Mouse (Mus musculus): ENCODE results near the gene Zfp692.

Zfp692 gene

DNA sequence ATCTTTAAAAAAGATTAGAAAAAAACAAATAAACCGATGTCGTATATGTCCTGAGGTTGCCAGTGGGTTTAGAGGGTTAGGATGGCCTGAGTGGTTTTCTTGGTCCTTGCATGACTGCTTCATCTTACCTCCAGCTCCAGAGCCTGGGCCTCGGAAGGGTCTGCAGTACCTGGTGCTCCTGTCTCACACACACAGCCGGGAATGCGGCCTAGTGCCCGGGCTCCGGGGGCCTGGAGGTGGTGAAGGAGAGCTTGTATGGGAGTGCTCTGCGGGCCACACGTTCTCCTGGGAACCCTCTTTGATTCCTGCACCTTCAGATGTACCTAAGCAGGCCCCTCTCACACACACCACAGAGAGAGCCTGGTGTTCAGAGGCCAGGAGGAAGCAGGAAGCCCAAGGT is 1.8 kb downstream of the Zfp692 start:
- no peak for DNase-seq (ENCODE audit: low spot score in 2 of 2)

DNA sequence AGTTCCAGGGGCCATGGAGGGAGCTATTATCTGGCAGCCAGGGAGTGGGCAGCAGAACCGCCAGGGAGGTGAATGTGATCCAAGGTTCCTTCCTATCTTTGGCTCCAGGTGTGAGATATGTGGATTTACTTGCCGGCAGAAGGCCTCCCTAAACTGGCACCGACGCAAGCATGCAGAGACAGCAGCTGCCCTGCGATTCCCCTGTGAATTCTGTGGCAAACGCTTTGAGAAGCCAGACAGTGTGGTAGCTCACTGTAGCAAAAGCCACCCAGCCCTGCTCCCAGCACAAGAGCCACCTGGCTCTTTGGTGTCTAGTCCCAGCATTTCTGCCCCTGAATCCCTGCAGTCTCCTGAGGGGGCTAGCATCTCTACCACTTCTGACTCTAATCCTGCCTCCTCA is 7.2 kb downstream of the Zfp692 start:
- DNase-seq (ENCODE audit: low spot score in 2 of 2) = peak in 1 of 2 experiments; percentile 50

DNA sequence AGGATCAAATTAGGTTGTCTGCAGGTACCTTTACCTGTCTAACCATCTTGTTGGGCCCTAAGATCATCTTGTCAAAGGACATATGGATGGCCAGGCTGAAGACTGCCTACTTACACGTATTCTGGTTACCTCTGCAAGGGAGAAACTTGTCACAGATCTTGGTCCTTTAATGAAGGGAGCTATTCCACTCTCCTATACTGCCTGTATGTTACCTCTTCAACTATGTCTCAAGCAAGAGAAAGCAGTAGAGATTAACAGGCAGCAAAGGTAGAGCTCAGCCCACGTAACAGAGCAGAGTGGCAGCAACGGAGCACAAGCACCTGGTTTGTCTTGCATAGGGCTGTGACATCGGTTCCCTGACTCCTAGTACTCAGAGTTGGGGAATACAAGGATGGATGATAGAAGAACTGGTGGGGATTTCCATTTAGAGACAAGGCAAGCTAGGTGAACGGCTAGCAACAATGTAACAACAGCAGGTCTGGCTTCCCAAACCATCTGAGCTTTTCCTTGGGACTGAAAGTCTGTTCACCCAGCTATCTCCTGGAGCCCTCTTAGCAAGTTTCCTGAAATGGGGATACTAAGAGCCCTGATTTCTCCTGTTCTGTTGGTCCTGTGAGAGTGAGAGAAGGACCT is 8.8 kb downstream of the Zfp692 start:
- no peak for DNase-seq (ENCODE audit: low spot score in 2 of 2)

DNA sequence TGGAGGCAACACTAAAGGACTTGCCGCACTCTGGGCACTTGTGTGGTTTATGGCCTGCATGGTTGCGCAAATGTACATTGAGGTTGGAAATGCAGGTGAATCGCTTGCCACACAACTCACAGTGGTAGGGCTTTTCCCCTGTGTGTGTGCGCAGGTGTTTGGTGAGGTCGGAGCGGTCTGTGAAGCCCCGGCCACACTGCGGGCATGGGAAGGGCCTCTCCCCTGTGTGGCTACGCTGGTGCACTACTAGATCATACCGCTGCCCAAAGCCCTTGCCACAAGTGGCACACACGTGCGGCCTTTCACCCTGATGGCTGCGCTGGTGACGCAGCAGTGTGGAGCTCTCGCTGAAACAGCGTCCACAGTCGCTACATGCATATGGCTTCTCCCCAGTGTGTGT is 9.5 kb downstream of the Zfp692 start:
- DNase-seq (ENCODE audit: low spot score in 2 of 2) = no peak

DNA sequence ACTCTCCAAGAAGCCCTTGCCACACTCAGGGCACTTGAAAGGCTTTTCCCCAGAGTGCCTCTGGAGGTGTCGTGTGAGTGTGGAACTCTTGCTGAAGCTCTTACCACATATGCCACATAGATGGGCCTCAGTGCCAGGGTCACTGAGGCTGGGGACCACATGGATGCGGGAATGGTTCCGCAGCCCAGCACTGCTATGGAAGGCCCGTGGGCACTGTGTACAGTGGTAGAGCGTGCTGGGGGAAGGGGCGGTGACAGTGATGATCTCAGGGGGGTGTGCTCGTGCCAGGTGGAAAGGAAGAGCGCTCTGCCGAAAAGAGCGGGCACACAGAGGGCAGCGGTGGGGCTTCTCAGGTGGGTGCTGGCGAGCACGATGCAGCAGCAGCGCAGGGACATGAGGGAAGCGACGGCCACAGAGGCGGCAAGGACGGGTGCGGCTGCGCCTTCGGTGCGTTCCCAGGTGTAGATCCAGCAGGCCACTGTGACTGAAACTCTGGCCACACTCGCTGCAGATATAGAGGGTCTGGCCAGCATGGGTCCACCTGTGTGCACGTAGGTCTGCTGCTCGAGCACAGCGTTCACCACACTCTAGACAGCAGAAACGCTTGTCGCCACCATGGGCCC is 10.0 kb downstream of the Zfp692 start:
- DNase-seq (ENCODE audit: low spot score in 2 of 2) = no peak

DNA sequence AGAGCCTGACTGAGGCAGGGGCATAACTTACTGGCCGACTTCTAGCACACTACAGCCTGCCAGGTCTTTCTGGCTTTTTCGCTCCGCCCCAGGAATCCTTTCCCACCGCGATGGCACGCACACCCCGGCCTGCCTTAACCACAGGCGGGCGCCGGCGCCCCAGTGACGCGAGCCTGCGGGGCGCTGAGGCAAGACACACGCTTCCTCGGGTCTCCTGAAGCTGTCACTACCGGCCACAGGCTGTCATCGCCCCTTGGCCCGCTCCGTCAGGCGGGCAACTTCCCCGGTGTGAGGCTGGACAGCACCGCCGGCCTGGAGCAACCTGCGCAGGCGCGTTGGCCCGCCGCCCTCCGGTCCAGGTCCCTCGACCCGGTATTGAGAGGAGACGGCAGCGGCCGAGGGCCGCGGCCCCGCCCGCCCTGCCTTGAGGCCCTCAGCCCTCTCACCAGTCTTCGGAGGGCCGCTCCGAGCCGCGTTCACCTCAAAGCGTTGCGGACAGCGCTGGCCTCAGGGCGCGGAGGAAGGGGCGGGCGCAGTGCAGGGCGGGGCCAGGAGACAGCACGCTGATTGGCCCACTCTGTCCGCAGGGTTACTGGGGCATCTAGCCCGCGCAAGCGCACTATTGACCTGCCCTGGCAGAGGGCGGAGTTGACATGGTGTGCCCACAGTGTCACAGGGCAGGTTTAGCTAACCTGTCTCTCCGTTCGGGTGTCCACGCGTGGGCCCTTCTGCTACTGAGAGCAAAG is 16.1 kb downstream of the Zfp692 start:
- peak; percentile 90 to 96 for DNase-seq (ENCODE audit: low spot score in 2 of 2)

DNA sequence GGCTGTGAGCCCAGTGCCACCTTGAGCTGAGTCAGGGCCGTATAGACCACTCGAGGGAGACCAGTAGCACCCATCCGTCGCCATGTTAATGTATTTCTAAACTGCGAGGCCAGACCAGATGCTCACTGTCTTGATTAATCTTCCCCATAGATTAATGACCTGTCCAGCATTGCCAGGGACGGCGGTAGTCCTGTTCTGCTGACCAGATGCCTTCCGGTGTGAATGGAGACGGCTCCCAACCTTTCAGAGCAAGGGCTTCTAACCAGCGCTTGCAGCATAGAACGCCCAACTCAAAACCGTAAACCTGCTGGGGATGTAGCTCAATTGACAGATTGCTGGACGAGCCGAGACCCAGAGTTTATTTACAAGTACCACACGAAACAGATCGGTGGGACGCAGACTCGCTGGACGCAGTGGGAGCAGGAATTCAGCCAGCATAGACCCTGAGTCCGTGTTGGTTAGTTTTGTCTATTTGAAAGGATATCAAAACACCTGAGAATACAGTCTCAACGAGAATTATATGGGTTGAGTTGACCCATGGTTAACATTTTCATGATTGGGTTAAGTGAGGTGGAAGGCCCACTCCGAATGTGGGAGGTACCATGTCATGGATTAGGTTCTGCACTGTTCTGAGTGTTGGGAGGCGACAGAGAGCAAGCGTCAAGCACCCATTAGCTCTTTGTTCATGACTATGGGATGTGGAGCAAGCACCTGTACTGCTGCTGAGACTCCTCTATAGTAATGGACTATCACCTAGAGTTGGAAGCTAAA is 16.9 kb downstream of the Zfp692 start:
- DNase-seq (ENCODE audit: low spot score in 2 of 2) = no peak

DNA sequence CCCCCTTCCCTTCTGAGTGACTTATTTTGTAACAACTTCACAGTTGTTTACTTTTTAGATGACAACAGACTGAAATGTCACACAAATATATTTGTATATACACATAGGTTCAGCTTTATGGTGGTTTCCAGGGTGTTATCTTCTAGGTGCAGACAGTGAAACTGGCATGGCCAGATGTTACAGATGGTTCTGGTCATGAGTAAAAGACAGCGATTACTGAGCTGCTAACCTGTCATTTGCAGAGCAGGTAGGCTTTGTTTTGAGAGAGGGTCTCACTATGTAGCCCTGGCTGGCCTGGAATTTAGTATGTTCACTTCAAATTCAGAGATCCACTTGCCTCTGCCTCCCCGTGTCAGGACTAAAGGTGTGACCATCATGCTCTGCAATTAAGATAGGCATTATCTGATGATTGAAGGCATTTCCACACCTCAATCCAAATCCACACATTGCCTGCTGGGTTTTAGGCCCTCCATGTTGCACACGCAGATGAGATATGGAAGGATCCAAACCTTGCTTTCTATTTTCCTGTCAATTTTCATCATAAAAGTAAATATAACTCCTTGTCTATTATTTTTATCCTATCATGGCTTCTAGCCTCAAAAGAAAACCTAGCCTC is 17.9 kb downstream of the Zfp692 start:
- no peak for DNase-seq (ENCODE audit: low spot score in 2 of 2)

DNA sequence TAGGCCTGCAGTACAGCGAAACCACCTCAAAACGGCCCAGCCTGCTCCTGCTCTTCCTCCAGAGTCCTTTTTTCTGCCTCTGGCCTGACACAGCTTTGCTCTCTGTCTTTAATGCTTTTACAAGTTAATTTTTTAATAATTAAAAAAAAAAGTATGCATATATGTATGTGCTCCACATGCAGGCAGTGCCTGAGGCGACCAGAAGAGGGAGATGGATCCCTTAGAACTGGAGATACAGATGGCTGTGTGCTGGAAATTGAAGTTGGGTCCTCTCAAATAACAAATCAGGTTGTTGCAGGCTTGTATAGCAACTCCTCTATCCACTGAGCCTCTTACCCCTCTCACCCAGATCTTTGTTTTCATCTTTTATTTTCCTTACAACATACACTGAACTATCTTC is 19.9 kb downstream of the Zfp692 start:
- no peak for DNase-seq (ENCODE audit: low spot score in 2 of 2)

DNA sequence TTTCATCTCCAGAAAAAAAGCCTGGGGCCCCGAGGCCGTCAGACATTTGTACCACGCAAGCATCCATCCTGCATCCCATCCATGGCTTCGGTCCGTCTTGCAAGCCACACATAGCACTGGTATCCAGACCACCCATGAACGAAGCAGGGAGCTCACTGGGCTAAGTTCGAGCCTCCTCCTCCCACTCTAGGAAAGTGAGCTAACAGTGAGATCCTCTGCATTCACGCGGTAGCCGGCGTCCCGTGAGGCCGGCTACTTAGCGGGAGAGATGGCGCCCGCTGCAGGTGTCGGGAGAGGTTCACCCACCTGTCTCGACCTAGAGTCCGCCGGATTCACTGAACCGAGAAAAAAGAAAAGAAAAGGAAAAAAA is 23.0 kb downstream of the Zfp692 start:
- no peak for DNase-seq (ENCODE audit: low spot score in 2 of 2)

DNA sequence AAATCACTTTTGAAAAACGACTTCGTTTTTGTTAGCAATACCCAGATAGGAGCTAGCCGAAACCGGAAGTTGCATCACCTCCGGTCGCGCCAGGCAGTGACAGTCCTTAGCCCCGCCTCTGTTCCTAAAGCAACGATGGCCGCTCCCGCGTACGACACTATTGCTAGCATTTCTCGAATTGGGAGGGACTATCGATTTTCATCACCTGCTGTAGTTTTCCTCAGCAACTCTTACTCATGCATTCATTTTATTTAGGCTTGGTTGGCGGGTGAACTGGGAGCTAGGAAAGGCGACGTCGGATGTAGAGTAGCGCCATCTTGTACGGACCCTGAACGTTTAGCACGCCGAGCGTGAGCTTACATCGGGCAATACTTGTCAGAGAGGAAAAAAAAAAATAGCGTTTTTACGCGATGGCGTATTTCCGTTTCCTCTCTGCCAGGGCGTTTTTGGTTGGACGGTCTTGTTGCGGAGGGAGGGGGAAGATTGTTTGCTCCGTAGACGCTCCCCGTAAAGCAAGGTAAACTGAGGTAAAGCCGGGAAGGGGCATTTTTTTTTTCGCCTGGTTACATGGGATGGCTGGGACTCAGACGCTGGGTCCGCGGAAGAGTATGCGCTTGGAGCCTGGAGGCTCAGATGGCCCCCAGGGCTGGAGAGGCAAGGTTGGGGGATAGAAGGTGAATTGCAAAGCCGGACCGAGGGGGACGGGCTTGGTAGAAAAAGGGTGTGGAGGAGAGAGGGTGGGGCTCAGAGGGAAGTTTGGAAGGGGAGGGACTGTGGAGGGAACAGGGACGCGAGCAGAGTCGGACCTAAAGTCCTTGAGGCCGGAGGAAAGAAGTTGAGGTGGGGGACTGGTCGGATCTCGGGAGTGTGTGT is 23.6 kb downstream of the Zfp692 start, which contains the start of the genes Zfp672 and Sh3bp5l:
Zfp672 (minus strand) TSS at position 64 of the 873 bp plus-strand sequence.
Sh3bp5l (plus strand) TSS at position 449 of the 873 bp plus-strand sequence.
- peak; percentile 56 to 80 for DNase-seq (ENCODE audit: low spot score in 2 of 2)

DNA sequence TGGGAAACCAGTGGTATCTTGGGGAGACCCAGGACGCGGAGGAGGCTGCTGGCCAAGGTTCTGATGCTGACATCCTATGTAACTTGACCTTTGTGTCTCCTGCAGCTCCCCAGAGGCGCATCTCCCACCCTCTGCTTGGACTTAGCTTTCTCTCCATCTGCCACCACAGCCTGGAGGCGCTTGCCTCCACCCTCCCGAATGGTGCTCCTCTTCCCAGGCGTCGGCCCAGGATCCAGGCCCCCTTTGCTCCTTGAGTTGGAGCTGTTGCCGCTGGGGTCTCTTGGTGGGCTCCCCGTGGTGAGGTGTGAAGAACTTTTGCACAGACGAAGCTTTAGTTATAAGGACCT is 24.3 kb downstream of the Zfp692 start:
- no peak for DNase-seq (ENCODE audit: low spot score in 2 of 2)

DNA sequence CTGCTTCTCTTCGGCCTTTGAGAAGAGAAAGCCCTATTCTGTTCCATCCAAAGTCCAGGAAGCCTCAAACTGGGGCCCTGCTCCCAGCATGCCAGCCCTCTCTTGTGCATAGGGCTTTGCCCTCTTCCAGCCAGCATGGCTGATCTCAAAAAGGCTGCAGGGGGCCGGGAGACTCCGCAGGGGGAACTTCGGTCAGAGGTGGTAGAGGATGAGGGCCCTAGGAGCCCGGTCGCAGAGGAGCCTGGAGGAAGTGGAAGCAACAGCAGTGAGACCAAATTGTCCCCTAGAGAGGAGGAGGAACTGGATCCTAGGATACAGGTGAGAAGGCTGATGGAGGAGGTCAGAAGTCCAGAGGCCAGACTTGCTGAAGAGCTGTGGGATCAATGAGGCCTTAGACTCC is 24.7 kb downstream of the Zfp692 start:
- DNase-seq (ENCODE audit: low spot score in 2 of 2) = no peak

DNA sequence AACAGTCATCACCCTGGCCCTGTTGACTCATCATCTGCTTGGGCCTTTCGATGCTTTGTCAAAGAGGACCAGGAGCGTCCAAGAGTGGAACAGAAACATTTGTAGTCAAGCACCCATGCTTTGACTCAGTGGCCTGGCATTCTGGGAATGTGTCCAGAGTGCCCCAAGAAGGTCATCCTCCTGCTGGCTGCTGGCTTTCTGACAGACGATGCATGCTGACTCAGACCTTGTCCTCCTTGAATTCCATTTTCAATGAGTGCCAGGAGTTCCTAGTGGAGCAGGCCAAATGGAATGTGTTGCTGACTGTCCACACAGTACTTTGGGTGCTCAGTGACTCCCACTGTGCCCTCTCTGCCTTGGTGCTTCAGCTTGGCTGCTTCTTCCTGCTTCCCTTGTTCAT is 27.9 kb downstream of the Zfp692 start:
- DNase-seq (ENCODE audit: low spot score in 2 of 2) = no peak

DNA sequence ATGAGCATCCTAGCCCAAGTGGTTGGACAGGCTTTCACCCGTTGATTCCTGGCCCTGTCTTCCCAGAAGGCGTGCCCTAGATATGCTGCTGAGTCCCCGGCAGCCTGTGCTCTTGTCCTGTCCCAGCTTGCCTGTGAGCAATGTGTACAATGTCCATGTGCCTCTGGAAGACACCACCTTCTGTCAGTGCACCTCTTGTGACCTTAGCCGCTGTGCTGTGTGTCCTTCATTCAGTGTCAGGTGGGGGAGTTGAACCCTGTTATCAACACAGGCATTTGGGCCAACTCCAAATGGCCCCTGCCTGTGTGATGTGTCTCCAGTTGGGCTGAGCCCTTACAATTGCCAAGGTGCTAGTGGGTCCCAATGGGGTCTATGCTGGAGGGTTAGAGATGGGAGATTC is 39.9 kb downstream of the Zfp692 start:
- no peak for DNase-seq (ENCODE audit: low spot score in 2 of 2)

DNA sequence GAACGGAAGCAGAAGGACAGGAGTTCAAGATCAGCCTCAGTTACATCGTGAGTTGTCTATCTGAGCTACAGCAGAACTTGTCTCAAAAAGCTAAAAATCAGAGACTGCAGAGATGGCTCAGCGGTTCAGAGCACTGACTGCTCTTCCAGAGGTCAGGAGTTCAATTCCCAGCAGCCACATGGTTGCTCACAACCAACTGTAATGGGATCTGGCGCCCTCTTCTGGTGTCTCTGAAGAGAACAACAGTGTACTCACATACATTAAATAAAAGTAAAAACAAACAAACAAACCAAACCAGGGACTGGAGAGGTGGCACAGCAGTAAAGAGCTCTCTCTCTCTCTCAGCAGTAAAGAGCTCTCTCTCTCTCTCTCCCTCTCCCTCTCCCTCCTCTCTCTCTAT is 43.8 kb downstream of the Zfp692 start:
- DNase-seq (ENCODE audit: low spot score in 2 of 2) = no peak

DNA sequence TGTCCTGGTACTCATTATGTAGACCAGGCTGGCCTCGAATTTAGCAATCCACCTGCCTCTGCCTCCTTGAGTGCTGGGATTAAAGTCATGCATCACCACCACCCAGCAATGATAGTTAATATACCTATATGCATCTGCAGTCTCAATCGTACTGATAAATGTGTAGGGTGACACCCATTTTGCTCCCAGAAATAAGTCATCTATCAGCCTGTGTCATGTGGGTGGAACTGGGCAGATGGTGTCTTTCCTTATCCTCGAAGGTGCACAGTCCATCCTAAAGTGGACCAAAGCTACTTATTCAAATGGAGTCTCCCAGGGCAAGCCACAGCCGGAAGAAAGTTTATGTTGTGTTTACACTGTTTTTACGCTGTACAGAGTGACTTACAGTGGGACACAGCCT is 44.3 kb downstream of the Zfp692 start:
- DNase-seq (ENCODE audit: low spot score in 2 of 2) = no peak

DNA sequence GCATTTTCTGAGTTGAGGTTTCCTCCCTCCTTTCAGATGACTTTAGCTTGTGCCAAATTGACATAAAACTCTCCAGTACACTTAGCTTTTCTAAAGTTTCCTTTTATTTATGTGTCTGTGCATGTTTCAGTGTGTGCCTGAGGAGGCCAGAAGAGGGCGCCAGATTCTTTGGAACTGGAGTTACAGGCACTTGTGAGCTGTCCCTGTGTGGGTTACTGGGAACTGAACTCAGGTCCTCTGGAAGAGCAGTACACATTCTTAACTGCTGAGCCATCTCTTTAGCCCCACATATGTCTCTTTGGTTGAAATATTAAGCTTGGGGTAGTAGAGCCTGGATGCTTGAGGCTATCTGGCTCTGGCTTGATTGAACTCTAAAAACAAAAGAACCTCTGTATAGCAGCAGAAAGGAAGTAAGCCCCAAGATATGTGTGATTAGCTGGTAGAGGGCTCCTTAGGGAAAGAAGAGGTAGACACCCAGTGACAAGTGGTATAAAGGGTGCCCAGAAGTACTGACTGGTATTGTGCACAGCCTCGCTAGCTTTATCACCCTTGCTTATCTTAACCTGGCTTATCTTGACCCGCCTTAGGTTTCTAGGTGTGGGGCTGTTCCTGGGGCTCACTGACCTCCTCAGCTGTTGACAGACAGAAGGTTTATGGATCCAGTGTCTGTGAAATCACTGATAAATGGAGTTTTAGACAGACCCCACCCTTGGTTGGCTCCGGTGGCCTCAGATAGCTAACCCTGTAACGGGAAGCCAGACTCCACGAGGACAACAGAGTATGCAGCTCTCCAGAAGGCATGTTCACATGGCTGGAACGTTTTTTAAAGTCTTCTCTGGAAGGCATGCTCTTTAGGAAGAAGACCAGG is 46.0 kb downstream of the Zfp692 start:
- DNase-seq (ENCODE audit: low spot score in 2 of 2) = no peak

DNA sequence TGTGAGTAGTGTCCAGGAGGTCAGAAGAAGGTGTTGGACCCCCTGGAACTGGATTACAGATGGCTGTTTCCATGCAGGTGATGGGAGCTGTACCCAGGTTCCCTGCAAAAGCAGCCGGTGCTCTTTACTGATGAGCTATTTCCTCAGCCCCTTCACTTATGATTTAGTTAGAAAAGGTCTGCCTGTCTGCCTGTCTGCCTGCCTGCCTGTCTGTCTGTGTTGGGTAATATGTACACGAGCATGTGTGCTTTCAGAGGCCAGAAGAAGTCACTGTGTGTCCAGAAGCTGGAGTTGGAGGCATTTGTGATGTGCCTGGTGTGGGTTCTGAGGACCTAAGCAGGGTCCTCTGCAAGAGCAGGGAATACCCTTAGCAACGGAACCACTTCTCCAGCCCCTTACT is 46.8 kb downstream of the Zfp692 start:
- no peak for DNase-seq (ENCODE audit: low spot score in 2 of 2)

DNA sequence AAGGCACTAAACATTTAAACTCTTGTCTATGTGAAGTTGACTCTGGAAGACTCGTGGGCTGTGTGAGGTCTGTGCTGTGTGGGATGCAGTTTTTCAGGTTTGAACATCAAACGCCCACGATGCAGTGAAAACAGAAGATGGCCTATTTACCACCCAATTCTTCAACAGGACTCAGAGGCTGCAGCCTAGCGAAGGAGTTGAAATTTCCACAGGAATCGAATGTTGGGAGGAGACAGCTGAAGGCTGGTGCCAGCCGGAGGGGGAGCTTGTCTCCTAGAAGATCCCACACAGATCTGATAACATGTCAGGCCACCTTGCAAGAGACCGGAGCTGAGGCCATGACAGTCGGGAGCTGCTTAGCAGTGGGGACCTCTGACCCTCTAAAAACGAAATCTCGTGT is 47.6 kb downstream of the Zfp692 start:
- no peak for DNase-seq (ENCODE audit: low spot score in 2 of 2)
